Mouse (Mus musculus) intestine, postnatal 0 days (tissue): Measurements from ENCODE around the gene Gm45234. TPM values are rescaled to one million over a fixed set of nuclear protein-coding genes. Genes with fewer than 3 reads are reported as not detected.
A peak's percentile ranks its signal among the peaks of the same experiment; 100 is the strongest.

Source experiments
- ATAC-seq: fragments of 200-750 bp; cut with Nextera tagmentation; 2 replicates; pipeline ENCODE4 v1.8.0; 2017; ENCODE audit warnings: mild to moderate bottlenecking, moderate TSS enrichment, moderate library complexity
- H3K27ac ChIP-seq: fragments of 300-500 bp; sonication (generic); 2 replicates; pipeline ENCODE4 v1.5.1; 2014; ENCODE audit warnings: mild to moderate bottlenecking, low read depth, low read length, moderate library complexity
- H3K27me3 ChIP-seq: fragments of 300-500 bp; sonication (generic); replicated peaks from 2 replicates; pipeline ENCODE4 v1.6.1; 2014; ENCODE audit warnings: low read length, mixed read lengths; ENCODE audit not compliant: control insufficient read depth, insufficient read depth
- H3K36me3 ChIP-seq: fragments of 300-500 bp; sonication (generic); 2 replicates; pipeline ENCODE4 v1.6.1; 2014; ENCODE audit warnings: mild to moderate bottlenecking, moderate library complexity; ENCODE audit not compliant: control insufficient read depth, insufficient read depth
- H3K4me1 ChIP-seq: fragments of 300-500 bp; sonication (generic); replicated peaks from 2 replicates; pipeline ENCODE4 v1.6.1; 2014; ENCODE audit warnings: antibody characterized with exemption, low read length, mixed read lengths; ENCODE audit not compliant: control insufficient read depth, insufficient read depth
- H3K4me2 ChIP-seq: fragments of 300-500 bp; sonication (generic); replicated peaks from 2 replicates; pipeline ENCODE4 v1.6.1; 2014; ENCODE audit warnings: low read depth, mild to moderate bottlenecking, moderate library complexity
- H3K4me3 ChIP-seq: fragments of 300-500 bp; sonication (generic); 2 replicates; pipeline ENCODE4 v1.5.1; 2014; ENCODE audit warnings: low read depth, low read length
- H3K9ac ChIP-seq: fragments of 300-500 bp; sonication (generic); 2 replicates; pipeline ENCODE4 v1.6.1; 2014; ENCODE audit warnings: mild to moderate bottlenecking, low read depth, low read length
- H3K9me3 ChIP-seq: fragments of 300-500 bp; sonication (generic); 2 replicates; pipeline ENCODE4 v1.6.1; 2016; ENCODE audit warnings: mixed run types; ENCODE audit not compliant: control insufficient read depth
- CTCF ChIP-seq: sonication (generic); IDR thresholded peaks from 2 replicates; pipeline ENCODE4 v1.5.1; 2016; ENCODE audit warnings: low read depth, mild to moderate bottlenecking, control low read depth, antibody characterized with exemption, moderate library complexity
- WGBS: fragments of 180-500 bp; shearing (Covaris S2); extraction: QIAGEN DNeasy Blood & Tissue Kit; methylation state at CpG from one replicate; pipeline ENCODE4 v1.1.7; 2014; 5-methylcytosine and 5-hydroxymethylcytosine counted together
- polyA plus RNA-seq: library from polyadenylated mRNA; unstranded; fragments of >200 nt; fragmentation: Nextera tagmentation; extraction: Ambion mirVana; gene quantifications from 2 replicates; pipeline ENCODE4 v1.2.1, GENCODE M21; 2015

Gm45234 gene
- polyA plus RNA-seq, 1 experiment from 2014 or later: not detected

DNA sequence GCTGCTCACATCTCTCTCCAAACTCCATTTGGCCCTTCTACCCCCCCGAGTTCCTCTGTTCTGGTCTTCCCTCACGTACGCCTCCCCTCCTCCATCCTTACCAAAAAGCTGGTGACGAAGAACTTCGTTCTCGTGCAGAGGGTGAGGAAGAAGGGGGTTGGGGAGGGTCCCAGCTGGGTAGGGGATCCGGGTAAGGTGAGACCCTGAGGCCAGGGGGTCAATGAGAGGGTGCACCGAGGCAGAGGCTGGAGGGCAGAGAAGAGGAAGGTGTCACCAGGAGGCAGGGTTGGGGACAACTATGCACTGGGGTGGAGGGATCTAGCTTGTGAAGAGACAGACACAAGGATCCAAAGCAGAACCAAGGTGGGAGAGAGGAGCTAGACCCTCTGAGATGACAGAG, 12.2 kb downstream of the Gm45234 start:
- no peaks in the 10 kb centered on the region for H3K9me3 ChIP-seq
- no peak overlapping the region for H3K4me2 ChIP-seq
- H3K27me3 ChIP-seq: no peaks in the 10 kb centered on the region
- H3K9ac ChIP-seq: no peak overlapping the region
- peaks cover 35% of the 10 kb centered on the region for H3K36me3 ChIP-seq
- TF ChIP-seq CTCF: no peak
- H3K4me3 ChIP-seq: no peak overlapping the region
- no peak for ATAC-seq
- 88% methylated on average over 8 of the region's 8 CpGs for WGBS
- no peak overlapping the region for H3K27ac ChIP-seq
- 0 out of 2 replicates have a peak, but pooled peaks cover 9% of the 10 kb centered on the region for H3K4me1 ChIP-seq

- 92% methylated on average over 15 of the region's 15 CpGs for WGBS
- ATAC-seq: no peak
- TF ChIP-seq CTCF: no peak
- Histone ChIP-seq H3K9me3 (no peaks in the 10 kb centered on the region), H3K9ac (no peak overlapping the region), H3K4me2 (no peak overlapping the region), H3K4me3 (no peak overlapping the region), H3K36me3 (peaks cover 29% of the 10 kb centered on the region), H3K27ac (no peak overlapping the region; the same call in 1 of the 2 replicates), H3K27me3 (no peaks in the 10 kb centered on the region), H3K4me1 (0 out of 2 replicates have a peak, but pooled peaks cover 9% of the 10 kb centered on the region)
Measured at GRCm38 (mm10) chr6:124742839-124743514, 12.8 kb downstream of the Gm45234 start.

GRCm38 (mm10) chr6:124741842-124742241, 14.0 kb downstream of the Gm45234 start:
- Histone ChIP-seq H3K27ac (peak overlapping the region; percentile 96; the same call in 1 of the 2 replicates), H3K4me3 (peak overlapping the region; percentile 49), H3K9me3 (no peaks in the 10 kb centered on the region), H3K36me3 (peaks cover 19% of the 10 kb centered on the region), H3K4me2 (peak overlapping the region; percentile 86), H3K9ac (0 out of 2 replicates have a peak overlapping the region, but pooled peaks have one; percentile 68), H3K4me1 (0 out of 2 replicates have a peak, but pooled peaks cover 9% of the 10 kb centered on the region), H3K27me3 (no peaks in the 10 kb centered on the region)
- no peak for TF ChIP-seq CTCF
- 65% methylated on average over 3 of the region's 3 CpGs for WGBS
- no peak for ATAC-seq

- 0 out of 2 replicates have a peak, but pooled peaks cover 6% of the 10 kb centered on the region for H3K4me1 ChIP-seq
- peak within 1 kb of the TSS; percentile 68 for H3K9ac ChIP-seq
- peaks cover 19% of the 10 kb centered on the region for H3K36me3 ChIP-seq
- H3K4me3 ChIP-seq: peak within 1 kb of the TSS; percentile 49
- H3K9me3 ChIP-seq: no peaks in the 10 kb centered on the region
- under 1% methylated on average over 41 of the region's 41 CpGs for WGBS
- peak; percentile 68 for ATAC-seq
- no peaks in the 10 kb centered on the region for H3K27me3 ChIP-seq
- H3K4me2 ChIP-seq: peak within 1 kb of the TSS; percentile 86
- 0 out of 2 replicates have a peak, but pooled peaks have one; percentile 2 for TF ChIP-seq CTCF
- peak within 1 kb of the TSS; percentile 96 for H3K27ac ChIP-seq
Measured at GRCm38 (mm10) chr6:124740888-124741761, 14.7 kb downstream of the Gm45234 start, which contains the start of gene Grcc10. Gene Grcc10 (minus strand): TSS chr6:124741374.

GRCm38 (mm10) chr6:124740211-124740887, 15.5 kb downstream of the Gm45234 start:
- Histone ChIP-seq H3K27ac (peak overlapping the region; percentile 96), H3K4me2 (peak overlapping the region; percentile 86), H3K4me1 (0 out of 2 replicates have a peak, but pooled peaks cover 5% of the 10 kb centered on the region), H3K9me3 (no peaks in the 10 kb centered on the region), H3K4me3 (peak overlapping the region; percentile 49), H3K27me3 (no peaks in the 10 kb centered on the region), H3K9ac (peak overlapping the region; percentile 68), H3K36me3 (peaks cover 19% of the 10 kb centered on the region)
- TF ChIP-seq CTCF: peak; percentile 77
- ATAC-seq: peak; percentile 2
- WGBS: 1% methylated on average over 29 of the region's 29 CpGs
